Mouse (Mus musculus): ENCODE data around the gene Lce1d.
"Not testable (repeated sequence)": the region's sequence is repeated elsewhere in the genome, so short reads cannot be mapped to it uniquely, and the experiment has no call there.

DNA sequence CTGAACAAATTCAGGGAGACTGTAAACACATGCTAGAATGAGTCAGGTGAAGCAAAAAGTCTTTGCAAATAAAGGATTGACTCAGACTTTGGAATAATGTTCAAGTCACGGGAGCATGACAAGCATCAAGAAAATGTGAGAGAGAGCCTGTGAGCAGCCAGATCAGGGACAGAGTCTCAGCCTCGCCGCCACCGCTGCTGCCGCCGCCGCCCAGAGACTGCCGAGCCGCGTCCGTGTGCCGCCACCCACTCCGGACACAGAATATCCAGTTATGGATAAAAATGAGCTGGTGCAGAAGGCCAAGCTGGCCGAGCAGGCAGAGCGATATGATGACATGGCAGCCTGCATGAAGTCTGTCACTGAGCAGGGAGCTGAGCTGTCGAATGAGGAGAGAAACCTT lies 2.1 kb upstream of the Lce1d start:
- TF ChIP-seq CTCF, EP300 (IDR thresholded peaks at IDR 0.05; ENCODE audit: low read depth): not testable (repeated sequence)

All from liver, embryonic 14.5 days (tissue).